Mouse (Mus musculus) macrophage (primary cell): ENCODE data around the gene Ptgis. TPM values are rescaled to one million over a fixed set of nuclear protein-coding genes. Genes with fewer than 3 reads are reported as not detected.

Experiments
- H3K27ac ChIP-seq: fragments of 350-480 bp; formaldehyde crosslinking; 2 replicates; pipeline ENCODE4 v1.9.0; 2021
- H3K36me3 ChIP-seq: fragments of 350-480 bp; formaldehyde crosslinking; 2 replicates; pipeline ENCODE4 v1.9.0; 2021; ENCODE audit errors: inconsistent target
- H3K4me3 ChIP-seq: fragments of 350-480 bp; formaldehyde crosslinking; 2 replicates; pipeline ENCODE4 v1.9.0; 2021; ENCODE audit errors: inconsistent target
- H3K79me2 ChIP-seq: fragments of 350-480 bp; formaldehyde crosslinking; 2 replicates; pipeline ENCODE4 v1.9.0; 2021; ENCODE audit errors: inconsistent target
- WGBS: methylation state at CpG from one replicate; pipeline ENCODE4 v1.1.7; 2026; ENCODE audit warnings: inconsistent platforms; ENCODE audit not compliant: missing documents; 5-methylcytosine and 5-hydroxymethylcytosine counted together
- polyA plus RNA-seq: library from polyadenylated mRNA; stranded (reverse); fragments of 250-400 nt; gene quantifications from 3 replicates; pipeline ENCODE4 v1.2.4, GENCODE M21; 2018; ENCODE audit warnings: inconsistent platforms
- total RNA-seq, 78 experiments: library from RNA; depleted of rRNA; stranded (reverse); fragments of 250-400 nt; gene quantifications; 1 replicate in 9 of 78; 2 replicates in 24 of 78; 3 replicates in 43 of 78; 4 replicates in 2 of 78; pipeline ENCODE4 v1.2.4; 2018; ENCODE audit warnings: inconsistent platforms in 56 of 78

Gene Ptgis
- 1 to 10 TPM in 1 of 26 experiments, not detected in 25; 3.2 TPM for total RNA-seq (2018; cell fraction: chromatin; rRNA removed)
- not detected for total RNA-seq (2018; cell fraction: cytosol; rRNA removed)
- total RNA-seq (2018; cell fraction: nucleus; rRNA removed) = not detected
- polyA plus RNA-seq = not detected in 3 replicates

- Histone ChIP-seq H3K36me3 (no peaks in the 10 kb centered on the region), H3K4me3 (no peak within 1 kb of the TSS), H3K27ac (no peak within 1 kb of the TSS), H3K79me2 (no peaks in the 10 kb centered on the region)
- 6% methylated on average over 45 of the region's 45 CpGs for WGBS
Measured at GRCm38 (mm10) chr2:167240008-167240964, at the start of gene Ptgis. TSS of gene Ptgis (minus strand) at chr2:167240604.

DNA sequence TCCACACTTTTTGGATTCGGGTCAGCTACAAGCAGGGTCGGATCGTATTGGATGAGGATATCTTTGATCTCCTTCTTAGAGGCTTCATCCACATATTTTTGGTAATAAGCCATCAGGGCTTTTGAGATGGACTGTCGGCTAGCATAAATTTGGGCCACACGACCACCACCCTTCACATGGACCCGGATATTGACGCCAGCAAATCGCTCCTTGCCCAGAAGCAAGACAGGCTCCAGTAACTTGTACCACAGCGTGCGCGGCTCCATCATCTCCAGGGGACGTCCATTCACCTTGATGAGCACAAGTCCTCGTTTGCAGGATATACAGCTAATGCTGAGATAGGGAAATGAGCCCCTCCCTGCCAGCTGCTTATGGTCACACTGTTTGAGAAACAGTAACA is 41.1 kb upstream of the Ptgis start:
- no peak overlapping the region for H3K4me3 ChIP-seq
- H3K79me2 ChIP-seq = no peaks in the 10 kb centered on the region
- WGBS = 91% methylated on average over 13 of the region's 13 CpGs
- no peak overlapping the region for H3K27ac ChIP-seq
- no peaks in the 10 kb centered on the region for H3K36me3 ChIP-seq

DNA sequence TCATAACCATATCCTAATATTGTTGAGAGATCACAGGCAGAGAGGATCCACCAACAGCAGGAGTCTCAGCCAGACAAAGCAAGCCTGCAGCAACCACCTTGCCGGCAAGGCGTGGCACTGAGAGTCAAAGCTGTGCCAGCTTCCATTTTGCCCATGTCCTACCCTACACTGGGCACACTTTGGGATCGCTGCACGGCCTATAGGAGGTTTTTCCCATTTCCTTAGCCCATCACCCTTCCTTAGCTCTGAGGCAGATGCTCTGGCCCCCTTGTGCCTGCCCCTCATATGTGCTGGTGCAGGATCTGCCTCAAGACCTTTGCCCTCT is 40.5 kb upstream of the Ptgis start:
- Histone ChIP-seq H3K4me3 (no peak overlapping the region), H3K36me3 (no peaks in the 10 kb centered on the region), H3K79me2 (no peaks in the 10 kb centered on the region), H3K27ac (no peak overlapping the region)
- 76% methylated on average over 4 of the region's 4 CpGs for WGBS

DNA sequence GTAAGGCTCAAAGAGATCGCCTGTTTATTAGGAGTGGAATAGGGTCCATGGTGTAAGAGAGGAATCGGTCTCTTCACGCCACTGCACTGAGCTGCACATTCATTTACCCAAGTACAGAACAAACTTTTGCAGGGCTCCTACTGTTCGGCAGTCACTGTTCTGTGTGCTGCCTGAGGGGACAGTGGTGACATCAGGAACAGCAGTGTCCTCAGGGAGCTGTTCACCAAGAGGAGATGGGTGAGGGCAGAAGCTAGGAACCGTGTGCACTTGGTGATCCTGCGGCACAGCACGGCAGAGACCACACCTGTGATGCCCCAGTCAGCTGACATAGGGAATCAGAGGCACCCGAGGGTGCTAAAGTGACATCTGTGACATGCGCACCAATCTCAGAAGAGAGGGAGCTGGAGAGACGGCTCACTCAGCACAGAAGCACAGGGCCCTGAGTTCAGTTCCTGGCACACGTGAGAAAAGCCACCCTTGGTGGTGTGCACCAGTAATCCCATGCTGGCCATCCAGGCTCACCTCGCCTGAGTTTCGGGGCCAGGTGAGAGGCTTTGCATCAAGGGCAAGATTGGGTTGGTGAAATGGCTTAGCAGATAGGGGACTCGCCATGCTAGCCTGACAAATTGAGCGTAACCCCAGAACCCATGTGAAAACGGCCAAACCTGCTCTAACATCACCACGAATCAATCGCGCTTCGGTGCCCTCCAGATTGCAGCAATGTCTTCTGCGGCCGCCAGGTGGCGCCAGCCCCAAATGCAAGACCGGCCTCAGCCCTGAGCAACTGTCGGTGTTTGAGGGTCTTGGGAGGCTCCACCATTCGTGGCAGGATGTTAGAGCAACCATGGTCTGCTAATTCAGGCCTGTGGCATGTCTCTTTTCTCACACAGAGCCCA is 39.9 kb upstream of the Ptgis start:
- Histone ChIP-seq H3K36me3 (no peaks in the 10 kb centered on the region), H3K27ac (no peak overlapping the region), H3K4me3 (no peak overlapping the region), H3K79me2 (no peaks in the 10 kb centered on the region)
- WGBS = 38% methylated on average over 25 of the region's 26 CpGs

GRCm38 (mm10) chr2:167278751-167279526 is 38.5 kb upstream of the Ptgis start:
- WGBS = 45% methylated on average over 17 of the region's 17 CpGs
- Histone ChIP-seq H3K79me2 (no peaks in the 10 kb centered on the region), H3K36me3 (no peaks in the 10 kb centered on the region), H3K4me3 (no peak overlapping the region), H3K27ac (no peak overlapping the region)

GRCm38 (mm10) chr2:167278011-167278410 is 37.6 kb upstream of the Ptgis start:
- no peak overlapping the region for H3K27ac ChIP-seq
- H3K79me2 ChIP-seq = no peaks in the 10 kb centered on the region
- WGBS = 81% methylated on average over 7 of the region's 7 CpGs

DNA sequence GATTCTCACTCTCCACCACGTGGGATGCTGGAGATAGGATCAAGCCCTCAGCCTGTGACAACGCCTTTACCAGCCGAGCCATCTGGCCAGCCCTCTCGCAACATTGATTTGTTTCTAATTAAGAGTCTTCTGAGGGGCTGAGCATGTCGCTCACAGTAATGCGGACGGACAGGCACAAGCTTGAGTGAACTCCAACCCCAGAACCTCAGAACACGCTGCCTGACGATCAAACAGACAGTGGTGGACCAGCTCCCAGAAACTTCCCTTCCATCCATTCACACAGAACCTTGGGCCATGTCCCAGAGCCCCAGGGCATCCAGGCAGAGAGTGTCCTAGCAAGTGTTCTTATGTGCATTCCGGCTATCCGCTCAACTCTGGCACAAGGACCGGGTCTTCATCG is 36.6 kb upstream of the Ptgis start:
- no peak overlapping the region for H3K4me3 ChIP-seq
- no peak overlapping the region for H3K27ac ChIP-seq
- 93% methylated on average over 13 of the region's 13 CpGs for WGBS
- H3K36me3 ChIP-seq = no peaks in the 10 kb centered on the region
- no peaks in the 10 kb centered on the region for H3K79me2 ChIP-seq

More at GRCm38 (mm10) chr2:167278011-167278410, 37.6 kb upstream of the Ptgis start:
- Histone ChIP-seq H3K36me3 (no peaks in the 10 kb centered on the region), H3K4me3 (no peak overlapping the region)

GRCm38 (mm10) chr2:167275856-167276255 is 35.5 kb upstream of the Ptgis start:
- Histone ChIP-seq H3K27ac (no peak overlapping the region), H3K4me3 (no peak overlapping the region), H3K36me3 (no peaks in the 10 kb centered on the region), H3K79me2 (no peaks in the 10 kb centered on the region)
- WGBS = 89% methylated on average over 10 of the region's 10 CpGs

DNA sequence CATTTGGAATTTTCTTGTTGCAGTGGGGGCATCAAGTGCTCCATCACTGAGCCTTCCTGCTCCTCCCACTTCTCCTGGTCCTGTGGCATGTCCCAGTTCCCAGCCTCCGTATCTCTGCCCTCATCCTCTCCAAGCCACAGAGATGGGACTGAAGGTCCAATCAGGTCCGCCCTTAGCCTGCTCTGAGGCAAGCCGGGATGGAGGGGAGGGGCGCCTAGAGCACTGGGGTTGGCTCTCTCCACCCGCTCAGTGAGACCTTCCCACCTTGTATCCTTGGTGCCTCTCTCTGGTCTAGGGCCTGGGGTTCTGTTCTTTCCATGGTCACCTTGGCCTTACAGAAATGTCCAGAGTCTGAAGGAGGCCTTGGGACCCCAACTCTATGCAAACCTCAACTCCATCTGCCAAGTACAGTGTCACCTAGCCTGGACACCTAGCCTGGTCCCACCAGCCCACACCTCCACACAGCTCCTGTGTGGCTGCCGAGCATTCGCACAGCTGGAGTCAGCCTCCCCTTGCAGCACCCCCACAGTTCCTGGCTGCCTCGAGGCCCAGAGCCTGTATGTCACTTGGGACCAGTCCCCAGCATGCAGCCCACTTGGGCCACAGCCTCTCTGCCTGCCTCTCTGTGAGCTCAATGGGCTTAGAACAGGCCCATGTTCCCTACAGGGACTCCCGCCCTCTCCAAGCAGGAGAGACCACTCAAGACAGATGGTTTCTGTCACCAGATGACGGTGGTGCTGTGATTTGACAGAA is 34.5 kb upstream of the Ptgis start:
- Histone ChIP-seq H3K27ac (no peak overlapping the region), H3K4me3 (no peak overlapping the region), H3K79me2 (no peaks in the 10 kb centered on the region), H3K36me3 (no peaks in the 10 kb centered on the region)
- WGBS = 89% methylated on average over 10 of the region's 10 CpGs

DNA sequence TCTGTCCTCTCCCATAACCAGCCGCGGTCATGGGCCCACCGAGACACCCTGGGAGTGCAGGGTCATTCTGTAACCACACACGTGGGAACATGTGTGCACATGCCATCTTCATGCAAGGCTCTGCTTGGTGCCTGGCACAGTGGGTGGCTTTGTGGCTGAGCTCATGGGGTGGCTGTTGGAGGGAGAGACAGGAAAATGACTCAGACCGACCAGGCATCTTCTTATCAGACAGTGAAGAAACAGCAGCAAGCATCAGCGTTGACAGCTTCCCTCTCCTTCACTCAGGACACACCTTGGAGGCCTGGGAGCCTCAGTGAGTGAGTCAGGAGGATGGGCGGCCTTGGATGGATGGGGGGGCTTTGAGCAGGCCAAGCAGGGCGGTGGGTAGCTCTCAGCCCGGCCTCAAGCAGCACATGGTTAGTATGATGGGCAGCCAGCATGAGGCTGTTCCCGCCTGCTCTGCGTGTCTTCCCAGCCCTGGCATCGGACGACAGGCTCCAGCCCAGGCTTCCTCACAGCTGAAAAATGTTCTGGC is 32.9 kb upstream of the Ptgis start:
- 78% methylated on average over 12 of the region's 13 CpGs for WGBS
- no peaks in the 10 kb centered on the region for H3K36me3 ChIP-seq
- H3K27ac ChIP-seq = no peak overlapping the region
- no peak overlapping the region for H3K4me3 ChIP-seq
- no peaks in the 10 kb centered on the region for H3K79me2 ChIP-seq

- no peaks in the 10 kb centered on the region for H3K36me3 ChIP-seq
- WGBS = 91% methylated on average over 3 of the region's 3 CpGs
- H3K27ac ChIP-seq = no peak overlapping the region
- no peaks in the 10 kb centered on the region for H3K79me2 ChIP-seq
- H3K4me3 ChIP-seq = no peak overlapping the region
Measured at GRCm38 (mm10) chr2:167272706-167273105, 32.3 kb upstream of the Ptgis start.

GRCm38 (mm10) chr2:167271121-167271521 is 30.7 kb upstream of the Ptgis start:
- no peaks in the 10 kb centered on the region for H3K79me2 ChIP-seq

GRCm38 (mm10) chr2:167270496-167270895 is 30.1 kb upstream of the Ptgis start:
- H3K4me3 ChIP-seq = no peak overlapping the region
- no peaks in the 10 kb centered on the region for H3K79me2 ChIP-seq
- H3K27ac ChIP-seq = no peak overlapping the region
- WGBS = 92% methylated on average over 3 of the region's 3 CpGs
- H3K36me3 ChIP-seq = no peaks in the 10 kb centered on the region

More at GRCm38 (mm10) chr2:167271121-167271521, 30.7 kb upstream of the Ptgis start:
- Histone ChIP-seq H3K36me3 (no peaks in the 10 kb centered on the region), H3K27ac (no peak overlapping the region), H3K4me3 (no peak overlapping the region)
- WGBS = 55% methylated on average over 9 of the region's 9 CpGs
